Mouse (Mus musculus) spleen, embryonic (tissue): ENCODE results near the gene Cbx4.

Experiments
- CTCF ChIA-PET: fragments of 350-600 bp; sonication (Branson Sonifier 250); formaldehyde crosslinking; loops from one replicate; lab custom pipeline; 2022; lab: Charles Lee

Gene Cbx4

DNA sequence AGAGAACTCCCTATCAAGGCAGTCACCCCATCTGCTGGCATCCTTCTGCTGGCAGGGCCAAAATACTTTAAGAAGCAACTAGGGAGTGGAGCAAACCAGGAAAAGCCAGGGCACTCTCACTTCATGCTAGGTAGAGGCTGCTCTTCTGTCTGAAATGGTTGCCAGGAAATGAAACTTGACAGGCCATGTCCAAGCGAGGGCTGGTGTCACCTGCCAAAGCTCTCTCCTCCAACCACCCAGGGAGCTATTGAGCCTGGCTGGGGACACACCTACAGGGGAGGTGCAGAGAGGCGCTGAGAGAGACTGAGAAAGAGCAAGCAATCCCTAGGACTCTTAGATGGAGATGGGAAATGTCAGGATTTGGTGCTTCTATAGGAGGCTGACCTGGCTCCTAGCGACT lies 26.8 kb downstream of the Cbx4 start:
- CTCF ChIA-PET = interaction anchor here (2.6 kb wide), 1 partner anchor 23 kb away, joined by 7 read pairs; no protein-coding TSS in a partner anchor

DNA sequence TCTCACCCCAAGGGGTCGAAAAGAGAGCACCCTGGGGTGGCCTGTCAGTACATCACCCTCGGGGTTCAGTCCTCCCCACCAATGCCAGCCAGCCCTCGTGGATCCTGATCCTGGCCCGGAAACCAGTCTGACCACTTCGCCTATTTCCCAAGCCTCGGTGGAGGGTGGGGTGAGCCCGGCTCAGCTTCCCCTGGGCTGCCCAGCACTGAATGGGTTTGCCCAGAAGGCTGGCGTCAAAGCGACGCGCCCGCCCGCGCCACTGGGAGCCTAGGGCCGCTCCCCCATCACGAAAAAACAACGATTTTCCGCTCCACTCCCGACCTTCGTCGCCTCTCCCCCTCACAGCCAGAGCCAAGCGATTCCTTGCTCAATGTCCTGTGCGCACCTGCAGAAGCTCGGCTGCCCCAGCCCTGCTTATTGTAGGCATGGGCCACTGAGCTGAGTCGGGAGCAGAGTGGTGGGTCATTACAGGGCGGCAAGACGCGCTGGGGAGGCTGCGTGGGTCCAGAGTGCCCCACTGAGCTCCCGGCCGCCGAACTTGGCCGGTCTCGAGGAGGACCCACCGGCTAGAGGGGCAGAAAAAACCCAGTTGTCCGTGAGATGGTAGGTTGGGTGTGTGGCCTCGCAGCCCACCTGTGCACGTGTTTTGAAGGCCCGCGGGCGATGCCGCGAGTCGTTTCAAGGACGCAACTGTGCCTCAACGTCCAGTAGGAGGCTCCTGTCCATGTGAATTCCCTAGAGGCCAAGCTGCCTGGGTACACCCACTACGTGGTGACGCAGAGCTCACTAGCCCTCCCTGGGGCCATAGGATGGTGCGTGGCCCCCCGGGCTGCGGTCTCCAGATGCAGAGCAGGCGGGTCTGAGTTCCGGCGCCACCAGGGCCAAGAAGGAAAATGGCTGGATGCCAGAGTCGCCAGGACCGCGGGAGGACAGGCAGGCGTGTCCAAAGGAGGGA lies 27.7 kb downstream of the Cbx4 start:
- CTCF ChIA-PET = interaction anchor here (0.7 to 2.6 kb wide), 2 partner anchors 24 to 36 kb away, joined by 3 to 7 read pairs; no protein-coding TSS in a partner anchor

DNA sequence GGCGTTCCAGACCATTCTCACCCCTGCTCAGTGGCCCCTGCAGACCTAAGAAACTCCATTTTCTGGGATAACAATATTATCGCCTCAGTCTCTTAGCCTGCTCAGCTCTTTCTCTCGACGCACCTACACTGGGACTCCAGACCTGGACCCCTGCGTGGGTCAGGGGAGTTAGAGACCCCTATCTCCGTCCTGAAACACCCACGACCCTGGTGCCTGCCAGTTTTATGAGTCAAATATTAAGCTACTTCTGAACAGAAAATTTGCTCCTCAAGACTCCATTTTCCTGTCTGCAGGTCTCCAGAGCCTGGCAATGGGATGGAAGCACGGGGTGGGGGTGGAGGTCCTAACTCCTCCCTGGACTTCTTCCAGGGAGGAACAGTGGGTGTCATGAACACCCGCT lies 28.7 kb downstream of the Cbx4 start:
- CTCF ChIA-PET = interaction anchor here (0.7 to 2.6 kb wide), 5 partner anchors 25 to 1874 kb away, joined by 3 to 7 read pairs (median 4); no protein-coding TSS in a partner anchor

DNA sequence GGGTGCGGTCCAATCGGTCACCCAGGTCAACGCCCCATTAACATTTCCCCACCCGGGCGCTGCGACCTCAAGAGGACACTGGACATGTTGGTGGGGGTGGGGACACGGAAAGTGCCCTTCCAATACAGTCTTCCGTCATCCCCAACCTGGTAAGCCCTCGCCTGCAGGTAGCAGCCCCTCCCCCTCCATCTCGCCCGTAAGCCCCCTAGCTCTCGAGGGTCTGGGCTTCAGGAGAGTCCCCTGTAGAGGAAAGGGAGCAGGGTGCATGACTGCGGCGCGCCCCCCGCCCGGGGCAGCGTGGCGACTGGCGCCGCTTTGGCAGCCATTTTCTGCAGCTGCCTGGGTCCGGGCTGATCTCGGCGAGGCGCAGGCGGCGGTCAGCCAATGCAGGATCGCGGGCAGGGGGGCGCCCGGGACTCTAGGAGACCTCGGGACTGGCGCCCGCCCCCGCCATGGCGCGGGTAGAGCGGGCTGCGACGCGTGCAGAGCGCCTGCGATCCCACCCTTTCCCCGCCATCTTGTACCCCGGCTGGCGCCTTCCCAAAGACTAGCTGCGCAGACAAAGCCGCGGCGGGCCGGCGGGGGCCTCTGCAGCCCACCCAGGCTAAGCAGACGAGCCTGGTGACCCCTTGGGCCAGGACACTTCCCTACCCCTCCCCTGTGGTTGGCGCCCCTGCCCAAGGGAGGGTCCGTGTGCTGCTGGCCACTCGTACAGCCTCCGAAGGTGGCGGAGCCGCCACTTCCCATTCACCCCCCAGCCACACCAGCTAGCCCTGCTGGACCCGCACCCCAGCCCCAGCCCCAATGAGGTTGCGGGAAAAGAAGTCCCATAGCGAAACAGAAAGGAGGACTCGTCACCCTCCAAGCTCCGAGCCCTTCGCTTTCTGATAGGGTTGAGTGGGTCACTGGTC lies 29.5 kb downstream of the Cbx4 start:
- CTCF ChIA-PET = interaction anchor here (0.7 to 0.8 kb wide), 3 partner anchors 26 to 1874 kb away, joined by 3 to 4 read pairs (median 3); no protein-coding TSS in a partner anchor

DNA sequence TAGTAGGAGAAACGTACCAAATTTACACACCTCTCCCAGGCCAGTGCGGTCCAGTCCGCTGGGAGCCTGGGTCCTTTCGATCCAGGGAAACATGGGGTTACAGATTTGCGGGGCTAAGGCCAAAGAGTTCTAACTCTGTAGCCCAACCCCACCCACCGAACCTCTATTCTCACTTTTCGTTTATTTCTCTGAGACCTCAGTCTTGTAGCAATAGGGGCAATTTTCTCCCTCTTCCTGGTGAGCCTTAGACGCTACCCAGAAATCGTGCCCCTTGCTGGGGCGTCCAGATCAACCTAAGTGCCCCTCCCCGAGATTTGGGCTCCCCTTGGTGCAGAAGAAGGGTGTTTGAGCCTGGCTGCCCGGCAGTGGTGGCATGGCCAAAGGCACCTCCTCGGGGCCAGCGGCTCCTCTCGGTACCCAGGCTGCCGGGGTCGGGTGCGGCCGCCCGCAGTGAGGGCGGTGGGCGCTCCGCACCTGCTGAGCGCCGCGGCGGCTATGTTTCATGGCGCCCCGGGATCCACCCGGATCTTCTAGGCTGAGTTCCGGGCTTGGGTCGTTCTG lies 30.4 kb downstream of the Cbx4 start:
- CTCF ChIA-PET = interaction anchor here (0.6 to 1.2 kb wide), 6 partner anchors 21 to 171 kb away, joined by 3 to 16 read pairs (median 3); no protein-coding TSS in a partner anchor

DNA sequence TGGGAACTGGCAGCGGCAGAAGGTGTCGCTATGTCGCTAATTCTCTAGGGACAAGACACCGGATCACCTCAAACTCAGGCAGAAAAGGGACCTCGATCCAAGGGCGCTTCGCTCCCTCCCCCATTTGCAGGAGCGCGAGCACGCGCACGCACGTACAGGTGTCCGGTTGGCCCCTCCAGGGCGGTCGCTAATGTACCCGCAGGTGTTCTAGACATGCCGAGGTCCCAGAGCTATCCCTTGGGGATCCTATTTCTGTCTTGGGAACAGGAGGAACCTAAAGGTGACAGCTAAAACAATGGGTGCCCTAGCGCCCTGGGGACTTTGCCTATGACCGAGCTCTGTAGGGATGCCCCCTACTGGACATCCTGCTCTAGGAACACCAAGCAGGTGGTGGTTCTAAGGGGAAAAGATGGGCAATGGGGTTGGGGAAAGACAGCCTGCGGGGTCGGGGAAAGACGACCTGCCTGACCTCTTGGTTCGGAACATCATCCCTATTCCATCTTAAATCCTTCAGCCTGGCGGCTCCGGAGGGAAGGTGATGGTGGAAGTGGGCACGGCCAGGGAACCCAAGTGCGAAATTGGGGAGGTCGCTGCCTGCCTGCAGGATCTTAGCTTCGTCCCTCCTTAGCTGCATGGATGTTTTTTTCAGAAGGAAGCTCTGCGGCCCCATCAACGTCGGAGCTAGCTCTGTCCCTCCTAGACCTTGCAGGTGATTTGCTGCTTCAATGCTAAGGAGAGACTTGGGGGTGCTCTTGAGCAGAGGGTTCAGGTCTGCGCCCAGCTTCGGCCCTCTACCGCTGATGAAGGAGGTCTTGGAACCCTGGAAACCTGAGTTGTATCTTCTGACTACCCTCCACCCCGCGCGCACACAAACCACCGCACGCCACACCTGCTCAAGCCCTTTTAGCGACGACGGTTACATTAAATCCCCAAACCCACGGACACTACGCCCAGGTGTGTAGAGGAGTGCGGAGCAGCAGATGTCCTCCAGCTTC lies 31.4 kb downstream of the Cbx4 start:
- CTCF ChIA-PET = interaction anchor here (0.6 to 1.3 kb wide), 8 partner anchors 9 to 78 kb away, joined by 3 to 16 read pairs (median 4); partner anchors contain the start of gene Cbx2

DNA sequence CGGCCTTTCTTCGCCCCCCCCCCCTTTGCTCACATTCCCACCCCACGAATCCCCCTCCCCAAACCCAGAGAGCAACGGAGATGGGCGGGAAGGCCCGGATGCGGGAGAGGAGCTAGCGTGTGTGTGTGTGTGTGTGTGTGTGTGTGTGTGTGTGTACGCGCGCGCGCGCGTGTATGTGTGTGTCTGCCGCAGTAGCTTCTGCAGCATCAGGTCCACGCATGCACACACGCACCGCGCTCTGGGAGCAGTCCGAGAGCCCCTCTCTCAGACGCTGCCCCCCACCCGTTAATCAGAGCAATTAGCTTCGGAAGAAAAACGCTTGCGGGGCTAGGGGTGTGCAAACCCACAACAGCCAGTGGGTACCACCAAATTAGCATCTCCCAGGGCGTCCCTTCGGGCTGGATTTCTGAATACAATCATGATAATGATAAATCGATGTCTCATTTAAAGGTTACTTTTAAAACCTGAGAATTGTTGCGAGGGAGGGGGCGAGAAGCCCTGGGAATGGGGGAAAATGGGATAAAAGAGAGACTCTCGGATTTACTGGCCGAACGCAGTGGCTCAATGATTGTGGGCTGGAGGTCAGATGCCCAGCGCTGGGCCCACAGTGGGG lies 32.2 kb downstream of the Cbx4 start:
- CTCF ChIA-PET = interaction anchor here (0.6 to 4.4 kb wide), 6 partner anchors 8 to 1296 kb away, joined by 3 to 32 read pairs (median 4); partner anchors contain the start of genes Cbx2 and Cbx8

DNA sequence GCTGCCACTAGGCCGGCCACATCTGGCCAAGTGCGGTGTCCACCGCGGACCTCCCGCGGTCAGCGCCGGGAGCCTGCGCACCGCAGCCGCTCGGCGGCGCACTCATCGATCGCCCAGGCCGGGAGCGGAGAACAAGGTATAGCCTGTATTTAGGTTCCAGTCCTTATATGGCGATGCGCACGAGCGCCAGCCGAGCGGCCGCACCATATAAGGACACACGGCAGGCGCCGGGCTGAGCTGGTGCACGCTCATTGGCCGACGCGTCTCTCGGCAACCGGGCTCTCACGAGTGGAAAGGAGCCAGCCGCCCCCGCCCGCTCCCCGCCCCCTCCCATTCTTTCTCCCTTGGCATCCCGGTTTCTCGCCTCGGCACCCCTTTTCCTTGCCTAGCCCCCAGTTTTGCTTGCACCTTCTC lies 32.8 kb downstream of the Cbx4 start:
- CTCF ChIA-PET = interaction anchor here (0.8 to 4.4 kb wide), 2 partner anchors 11 to 240 kb away, joined by 3 to 32 read pairs; partner anchors contain the start of gene Cbx8

DNA sequence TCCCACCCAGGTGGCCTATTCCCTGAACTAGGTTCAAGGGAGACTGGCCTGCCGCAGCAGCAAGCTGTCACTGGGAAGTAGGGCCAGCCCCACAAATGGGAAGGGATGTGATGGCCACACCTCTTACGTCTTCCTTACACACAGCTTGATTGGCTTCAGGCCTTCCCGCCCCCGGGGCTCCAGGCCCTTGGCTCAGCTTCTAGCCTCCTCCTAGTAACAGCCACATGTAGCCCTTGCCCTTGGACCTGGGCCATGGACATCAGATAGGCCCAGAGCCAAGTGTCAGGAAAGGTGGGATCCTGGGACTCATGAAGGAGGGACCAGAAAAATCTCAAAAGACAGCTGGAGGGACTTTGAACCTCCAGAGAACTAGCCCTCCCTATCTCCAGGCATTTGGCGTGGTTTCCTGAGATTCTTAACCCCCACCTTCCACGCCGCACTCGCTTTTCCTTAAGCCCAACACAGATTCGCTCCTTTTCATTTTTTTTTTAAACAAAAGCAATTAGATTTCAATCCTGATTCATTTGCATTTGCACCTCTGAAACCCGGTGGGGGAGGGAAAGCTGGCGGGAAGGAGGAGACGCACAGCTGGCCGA lies 33.3 kb downstream of the Cbx4 start:
- CTCF ChIA-PET = interaction anchor here (4.4 kb wide), 1 partner anchor 10 kb away, joined by 32 read pairs; the partner anchor contains the start of gene Cbx8

DNA sequence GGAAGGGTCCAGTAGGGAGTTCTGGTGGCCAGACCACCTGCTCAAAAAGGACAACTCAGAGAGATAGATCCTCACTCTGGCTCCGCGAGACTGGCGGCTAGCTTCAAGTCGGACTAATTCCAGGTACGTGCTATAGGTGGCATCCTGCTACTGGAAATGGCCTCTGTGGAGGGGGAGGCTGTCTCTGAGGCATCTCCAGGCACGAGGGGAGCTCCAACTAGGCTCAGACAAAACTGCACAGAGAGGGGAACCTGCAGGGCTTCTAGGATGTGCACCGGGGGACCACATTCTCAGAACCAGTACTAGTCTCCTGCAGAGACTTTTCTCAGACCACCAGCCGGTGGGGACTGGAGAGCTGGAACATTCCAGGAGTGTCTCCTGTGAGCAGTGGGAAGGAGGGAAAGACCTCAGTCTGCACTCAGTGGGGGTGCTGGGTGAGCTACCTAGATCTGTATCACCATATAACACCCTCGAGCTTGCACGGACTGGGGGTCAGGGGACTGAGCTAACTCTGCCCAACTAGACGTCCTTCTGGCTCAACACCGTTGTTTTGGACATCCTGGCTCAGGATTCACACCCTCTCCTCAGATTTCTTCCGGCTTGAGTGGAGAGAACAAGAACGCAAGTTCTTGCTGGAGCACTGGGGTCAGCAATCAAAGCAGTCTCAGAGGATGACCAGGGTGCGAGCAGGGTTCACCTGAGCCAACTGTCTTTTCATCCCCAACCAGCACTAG lies 33.9 kb downstream of the Cbx4 start:
- CTCF ChIA-PET = interaction anchor here (0.6 to 4.4 kb wide), 5 partner anchors 10 to 1063 kb away, joined by 3 to 32 read pairs (median 7); partner anchors contain the start of gene Cbx8

DNA sequence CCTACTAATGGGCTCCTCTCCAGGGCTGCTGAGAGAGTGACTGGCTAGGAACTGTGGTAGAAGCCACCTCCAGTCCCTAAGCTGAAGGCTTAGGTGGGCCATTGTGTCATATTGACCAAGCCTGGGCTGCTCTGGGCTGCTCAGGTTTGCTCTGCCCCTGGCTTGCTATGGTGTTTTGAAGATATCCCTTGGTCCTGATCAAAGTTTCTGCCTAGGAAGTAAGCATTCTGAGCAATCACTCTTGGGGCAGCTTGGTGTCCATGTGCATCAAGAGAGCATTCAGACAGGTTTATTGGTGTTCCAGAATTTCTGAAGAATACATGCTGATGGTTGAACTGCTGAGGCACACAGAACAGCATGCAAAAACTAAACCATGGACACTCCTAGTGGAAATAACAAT lies 34.6 kb downstream of the Cbx4 start:
- CTCF ChIA-PET = interaction anchor here (0.6 to 4.4 kb wide), 4 partner anchors 9 to 186 kb away, joined by 3 to 32 read pairs (median 5); partner anchors contain the start of gene Cbx8

DNA sequence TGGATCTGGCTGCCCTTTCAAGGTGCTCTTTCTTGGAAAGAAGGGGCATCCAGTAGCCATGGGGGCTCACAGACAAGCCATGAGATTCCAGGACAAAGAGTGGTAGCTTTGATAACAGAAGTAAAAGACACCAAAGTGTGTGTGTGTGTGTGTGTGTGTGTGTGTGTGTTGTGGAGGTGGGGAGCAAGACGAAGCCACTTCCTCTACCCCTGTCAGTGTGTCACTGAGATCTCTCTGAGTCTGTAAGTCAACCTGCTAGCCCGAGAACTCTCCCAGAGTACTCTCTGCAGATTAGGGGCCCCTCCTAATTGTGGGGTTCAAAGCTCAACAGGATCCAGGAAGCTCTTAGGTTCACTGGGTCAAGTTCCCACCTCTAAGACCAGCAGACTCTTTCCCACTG lies 35.7 kb downstream of the Cbx4 start:
- CTCF ChIA-PET = interaction anchor here (0.5 to 4.4 kb wide), 6 partner anchors 8 to 107 kb away, joined by 3 to 32 read pairs (median 3); partner anchors contain the start of gene Cbx8

DNA sequence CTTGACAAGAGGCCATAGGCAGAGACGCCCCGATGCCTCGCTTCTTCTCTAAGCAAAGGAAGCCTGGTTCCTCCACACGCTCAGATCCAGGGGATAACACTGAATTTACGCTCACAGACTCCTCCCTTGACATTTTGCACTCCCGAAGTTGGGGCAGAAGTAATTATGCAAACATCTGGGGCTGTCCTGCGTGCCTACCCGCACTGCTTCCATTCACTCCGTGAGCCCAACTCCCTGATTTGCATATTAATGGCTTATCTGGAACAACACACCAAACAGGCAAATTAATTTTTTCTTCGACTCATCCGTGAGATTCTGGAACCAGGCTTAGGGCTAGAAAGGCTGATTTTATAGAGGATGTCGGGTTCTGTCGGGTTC lies 37.9 kb downstream of the Cbx4 start:
- CTCF ChIA-PET = interaction anchor here (1.3 kb wide), 1 partner anchor 28 kb away, joined by 3 read pairs; no protein-coding TSS in a partner anchor

DNA sequence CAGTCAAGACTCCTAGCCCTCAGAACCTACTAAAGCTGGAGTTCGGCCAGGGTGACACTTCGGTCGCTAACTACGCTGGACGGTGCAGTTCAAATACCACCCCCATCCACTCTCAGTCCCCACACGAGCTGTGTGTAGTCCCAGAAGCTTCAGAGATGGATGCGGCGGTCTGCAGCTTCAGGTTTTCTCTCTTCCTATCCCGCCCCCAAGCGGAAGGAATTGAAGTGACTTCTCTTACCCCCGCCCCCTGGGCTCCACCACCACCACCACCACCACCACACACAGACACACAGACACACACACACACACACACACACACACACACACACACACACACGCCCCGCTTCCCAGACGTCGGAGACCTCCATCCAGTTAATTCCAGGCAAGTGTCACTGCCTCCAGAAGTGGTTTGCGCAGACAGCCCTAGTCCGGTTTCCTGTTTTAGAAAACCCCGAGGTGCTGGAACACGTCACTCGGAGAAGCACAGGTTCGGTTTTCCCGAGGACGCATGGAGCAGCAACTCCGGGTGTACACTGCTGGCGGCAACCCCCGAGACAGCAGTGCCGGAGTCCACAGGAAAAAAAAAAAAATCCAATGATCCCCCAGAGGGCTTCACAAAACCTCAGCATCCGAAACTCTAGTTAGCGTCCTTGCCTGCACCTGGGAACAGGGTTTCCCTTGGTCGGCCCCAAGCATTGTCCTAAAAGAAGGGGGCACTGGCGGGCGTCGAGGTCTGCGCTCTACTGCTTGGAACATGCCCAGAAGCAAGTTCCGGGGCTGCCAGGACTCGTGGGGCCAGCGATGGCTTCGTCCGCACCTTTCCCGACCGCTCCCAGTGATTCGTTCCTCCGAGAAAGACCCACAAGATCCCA lies 38.5 kb downstream of the Cbx4 start:
- CTCF ChIA-PET = interaction anchor here (0.6 to 0.7 kb wide), 4 partner anchors 41 to 1049 kb away, joined by 3 to 9 read pairs (median 3); no protein-coding TSS in a partner anchor

DNA sequence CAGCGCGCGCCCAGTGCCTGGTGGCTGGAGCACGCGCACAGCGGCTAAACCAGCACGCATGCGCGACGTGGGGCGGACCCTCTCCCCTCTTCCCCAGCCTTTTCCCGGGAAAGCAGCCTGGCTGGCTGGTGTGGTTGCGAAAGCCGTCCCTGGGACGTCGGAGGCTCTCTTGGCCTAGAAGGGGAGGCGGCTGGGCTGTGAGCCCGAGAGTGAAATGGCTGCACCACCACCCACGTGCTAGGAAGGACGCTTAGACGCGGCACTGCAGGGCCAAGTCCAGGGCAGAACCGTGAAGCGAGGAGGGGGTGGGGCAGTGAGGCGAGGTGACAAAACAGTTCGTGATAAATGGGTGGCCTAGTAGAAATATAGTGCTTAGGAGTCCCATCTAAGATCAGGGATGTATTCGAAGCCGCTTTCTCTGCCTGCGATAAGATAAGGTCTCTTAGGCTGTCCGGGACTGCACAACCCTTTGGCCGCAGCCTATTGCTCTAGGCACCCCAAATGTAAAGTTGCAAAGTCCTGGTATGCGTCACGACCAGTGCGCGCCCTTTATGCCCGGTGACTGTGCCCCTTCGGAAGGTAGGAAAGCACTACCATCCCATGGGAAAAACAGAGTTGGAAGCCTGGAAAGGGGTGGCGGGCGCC lies 39.3 kb downstream of the Cbx4 start:
- CTCF ChIA-PET = interaction anchor here (0.6 to 0.7 kb wide), 4 partner anchors 42 to 1048 kb away, joined by 3 to 9 read pairs (median 3); no protein-coding TSS in a partner anchor
